Mouse (Mus musculus): ENCODE results near the gene Ltbp4. TPM values are rescaled to one million over a fixed set of nuclear protein-coding genes. Genes with fewer than 3 reads are reported as not detected.

Ltbp4 gene
- polyA plus RNA-seq, 1 experiment = 54.5 TPM

DNA sequence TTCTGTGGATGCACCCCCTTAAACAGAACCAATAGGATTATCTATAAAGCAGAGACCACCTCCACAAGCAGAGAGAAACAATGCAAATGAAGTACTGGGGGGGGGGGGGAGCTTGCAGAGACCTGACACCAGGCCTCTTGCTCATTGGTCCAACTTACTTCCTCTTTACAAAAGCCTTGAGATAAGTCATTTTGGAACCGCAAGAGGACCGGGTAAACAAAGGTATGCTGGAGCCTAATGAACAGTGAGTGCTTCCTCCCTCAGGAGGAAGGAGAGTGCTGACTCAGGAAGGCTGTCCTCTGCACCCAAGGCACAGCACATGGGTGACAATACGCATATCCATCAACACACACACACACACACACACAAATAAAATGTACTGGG lies 20.1 kb upstream of the Ltbp4 start:
- TF ChIP-seq POLR2A (IDR thresholded peaks at IDR 0.05; ENCODE audit: extremely low read depth, insufficient read depth, low read length) = no peak
- TF ChIP-seq CTCF (IDR thresholded peaks at IDR 0.05; ENCODE audit: extremely low read depth, insufficient read depth, low read length) = no peak
- peaks cover 2% of the 10 kb centered on the region; the same call in 1 of the 2 replicates for H3K4me1 ChIP-seq (ENCODE audit: control insufficient read depth, insufficient read depth, low read length)
- H3K27ac ChIP-seq (ENCODE audit: insufficient read depth, low read length) = no peak overlapping the region
- no peak overlapping the region for H3K4me3 ChIP-seq (ENCODE audit: insufficient read depth, low read length)

DNA sequence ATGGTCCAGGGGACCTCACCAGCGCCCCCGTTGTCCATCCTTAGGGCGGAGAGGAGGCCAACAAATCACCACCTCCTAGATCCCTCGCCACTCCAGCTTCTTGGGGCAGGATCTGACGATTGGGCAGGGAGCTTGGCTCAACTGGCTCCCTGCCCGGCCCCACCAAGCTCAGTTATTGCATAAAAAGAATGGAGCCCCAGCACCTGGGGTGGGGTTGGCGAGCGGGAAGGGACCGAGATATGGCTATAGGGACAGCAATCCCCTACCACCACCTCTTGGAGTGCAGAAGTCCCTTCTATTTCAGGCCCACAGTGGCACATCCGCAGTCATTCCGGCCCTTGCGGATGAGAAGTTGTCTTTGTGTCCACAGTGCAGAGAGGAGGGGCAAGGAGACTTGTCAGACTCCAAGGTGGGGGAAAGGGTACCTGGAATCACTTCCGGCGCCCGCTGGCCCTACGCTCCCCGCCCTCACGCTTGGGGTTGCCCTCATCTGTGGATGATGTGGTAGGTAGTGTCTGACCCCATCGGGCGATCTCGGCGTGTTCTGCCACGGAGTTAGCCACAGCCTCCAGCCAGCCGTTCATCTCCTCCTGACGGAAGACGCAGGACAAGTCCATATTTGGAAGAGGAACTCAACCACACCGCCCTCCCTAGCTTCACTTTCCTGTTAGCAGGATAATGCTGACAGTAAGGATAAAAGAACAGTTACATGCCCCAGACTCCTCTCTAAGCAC lies 19.5 kb upstream of the Ltbp4 start, which contains the start of gene Gm20479:
Gene Gm20479, minus strand, starts transcription at position 559 of the 734 bp plus-strand sequence.
- no peak within 1 kb of the TSS for H3K27ac ChIP-seq (ENCODE audit: insufficient read depth, low read length)
- peaks cover 2% of the 10 kb centered on the region; the same call in 1 of the 2 replicates for H3K4me1 ChIP-seq (ENCODE audit: control insufficient read depth, insufficient read depth, low read length)
- peak within 1 kb of the TSS; percentile 56; the same call in 1 of the 2 replicates for H3K4me3 ChIP-seq (ENCODE audit: insufficient read depth, low read length)
- no peak for TF ChIP-seq CTCF (IDR thresholded peaks at IDR 0.05; ENCODE audit: extremely low read depth, insufficient read depth, low read length)
- no peak for TF ChIP-seq POLR2A (IDR thresholded peaks at IDR 0.05; ENCODE audit: extremely low read depth, insufficient read depth, low read length)

DNA sequence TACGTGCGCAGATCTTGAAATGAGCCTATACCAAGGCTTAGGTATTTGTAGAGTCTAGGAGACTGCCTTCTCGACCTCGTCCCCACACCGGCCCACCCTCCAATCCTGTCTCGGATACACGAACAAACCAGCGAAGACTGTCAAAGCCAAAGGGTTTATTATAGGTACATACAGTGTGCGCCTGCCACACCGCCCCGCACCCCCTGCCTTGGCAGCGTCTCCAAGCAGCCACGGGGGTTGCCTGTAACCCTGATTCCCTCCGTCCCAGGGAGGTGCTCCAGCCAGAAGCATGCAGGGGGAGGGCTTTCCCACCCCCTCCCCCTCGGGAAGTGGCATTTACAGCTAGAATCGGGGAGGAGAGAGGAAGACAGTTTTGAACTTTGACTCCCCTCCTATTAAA lies 18.8 kb upstream of the Ltbp4 start:
- Histone ChIP-seq H3K4me1 (ENCODE audit: control insufficient read depth, insufficient read depth, low read length) (peaks cover 2% of the 10 kb centered on the region; the same call in 1 of the 2 replicates), H3K4me3 (ENCODE audit: insufficient read depth, low read length) (peak overlapping the region; percentile 56), H3K27ac (ENCODE audit: insufficient read depth, low read length) (no peak overlapping the region)
- TF ChIP-seq POLR2A (IDR thresholded peaks at IDR 0.05; ENCODE audit: extremely low read depth, insufficient read depth, low read length) (no peak), CTCF (IDR thresholded peaks at IDR 0.05; ENCODE audit: extremely low read depth, insufficient read depth, low read length) (no peak)

DNA sequence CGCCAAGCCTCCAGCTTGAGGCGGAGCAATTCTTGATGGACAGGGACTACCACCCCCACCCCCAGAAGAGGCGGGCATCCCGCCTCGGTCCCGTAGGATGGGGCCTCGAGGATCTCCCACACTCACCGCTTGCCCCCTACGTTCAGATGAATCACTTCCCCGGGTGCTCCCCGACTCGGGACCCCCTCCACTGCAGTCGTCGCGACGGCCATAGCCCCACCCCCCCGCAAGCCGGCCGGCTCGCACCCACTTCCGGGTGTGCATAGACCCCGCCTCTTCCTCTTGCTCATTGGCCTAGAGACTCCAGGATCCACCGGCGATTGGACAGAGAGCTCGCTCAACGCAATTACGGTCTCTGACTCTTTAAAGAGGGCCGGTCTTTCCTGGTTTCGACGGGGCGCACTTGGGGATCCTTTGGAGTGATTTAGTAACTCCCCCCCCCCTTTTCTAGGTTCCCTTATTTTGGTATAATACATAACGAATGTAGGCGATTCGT lies 18.3 kb upstream of the Ltbp4 start, which contains the start of gene Shkbp1:
Gene Shkbp1, minus strand, starts transcription at position 275 of the 496 bp plus-strand sequence.
- TF ChIP-seq CTCF (IDR thresholded peaks at IDR 0.05; ENCODE audit: extremely low read depth, insufficient read depth, low read length) (no peak), POLR2A (IDR thresholded peaks at IDR 0.05; ENCODE audit: extremely low read depth, insufficient read depth, low read length) (0 out of 2 replicates have a peak, but pooled peaks have one; percentile 7)
- Histone ChIP-seq H3K4me1 (ENCODE audit: control insufficient read depth, insufficient read depth, low read length) (no peaks in the 10 kb centered on the region), H3K27ac (ENCODE audit: insufficient read depth, low read length) (no peak within 1 kb of the TSS), H3K4me3 (ENCODE audit: insufficient read depth, low read length) (peak within 1 kb of the TSS; percentile 56)

DNA sequence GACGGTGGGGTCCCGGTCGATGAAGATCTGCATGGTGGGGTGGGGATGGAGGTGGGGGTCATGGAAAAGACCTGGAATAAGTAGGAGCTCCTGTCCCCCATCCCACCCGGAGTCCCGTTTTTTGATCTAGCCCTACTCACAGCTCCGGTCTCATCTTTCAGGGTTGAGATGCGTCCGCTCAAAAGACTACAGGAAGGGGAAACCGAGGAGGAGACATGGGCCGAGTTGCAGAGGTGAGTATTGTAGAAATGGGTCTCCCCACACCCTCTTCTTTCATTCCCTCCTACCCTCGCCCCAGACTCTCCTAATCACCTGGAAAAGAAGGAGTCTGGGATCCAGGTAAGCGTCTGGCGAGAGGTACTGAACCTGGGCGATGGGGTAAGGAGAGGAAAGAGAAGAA lies 17.8 kb upstream of the Ltbp4 start:
- no peak for TF ChIP-seq POLR2A (IDR thresholded peaks at IDR 0.05; ENCODE audit: extremely low read depth, insufficient read depth, low read length)
- TF ChIP-seq CTCF (IDR thresholded peaks at IDR 0.05; ENCODE audit: extremely low read depth, insufficient read depth, low read length) = no peak
- Histone ChIP-seq H3K4me1 (ENCODE audit: control insufficient read depth, insufficient read depth, low read length) (no peaks in the 10 kb centered on the region), H3K27ac (ENCODE audit: insufficient read depth, low read length) (no peak overlapping the region), H3K4me3 (ENCODE audit: insufficient read depth, low read length) (peak overlapping the region; percentile 56)

DNA sequence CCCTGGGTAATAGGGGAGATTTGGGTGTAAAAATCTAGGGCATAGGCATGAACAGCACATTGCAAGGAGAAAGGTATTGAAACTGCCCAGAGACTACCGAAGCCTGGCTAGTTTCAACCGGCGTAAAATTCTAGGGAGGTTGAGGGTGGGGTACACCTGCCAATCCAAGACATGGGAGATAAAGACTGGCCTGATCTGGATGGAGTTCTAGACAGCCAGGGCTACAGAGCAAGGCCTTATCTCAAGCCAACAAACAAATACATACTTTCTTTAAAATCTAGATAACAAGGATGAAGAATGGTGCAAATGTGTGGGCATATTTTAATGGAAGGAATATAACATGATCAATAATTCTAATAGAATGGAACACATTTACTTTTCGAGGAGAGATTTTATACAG lies 17.3 kb upstream of the Ltbp4 start:
- TF ChIP-seq CTCF (IDR thresholded peaks at IDR 0.05; ENCODE audit: extremely low read depth, insufficient read depth, low read length) = no peak
- TF ChIP-seq POLR2A (IDR thresholded peaks at IDR 0.05; ENCODE audit: extremely low read depth, insufficient read depth, low read length) = no peak
- Histone ChIP-seq H3K27ac (ENCODE audit: insufficient read depth, low read length) (no peak overlapping the region), H3K4me3 (ENCODE audit: insufficient read depth, low read length) (no peak overlapping the region; the same call in 1 of the 2 replicates), H3K4me1 (ENCODE audit: control insufficient read depth, insufficient read depth, low read length) (no peaks in the 10 kb centered on the region)

DNA sequence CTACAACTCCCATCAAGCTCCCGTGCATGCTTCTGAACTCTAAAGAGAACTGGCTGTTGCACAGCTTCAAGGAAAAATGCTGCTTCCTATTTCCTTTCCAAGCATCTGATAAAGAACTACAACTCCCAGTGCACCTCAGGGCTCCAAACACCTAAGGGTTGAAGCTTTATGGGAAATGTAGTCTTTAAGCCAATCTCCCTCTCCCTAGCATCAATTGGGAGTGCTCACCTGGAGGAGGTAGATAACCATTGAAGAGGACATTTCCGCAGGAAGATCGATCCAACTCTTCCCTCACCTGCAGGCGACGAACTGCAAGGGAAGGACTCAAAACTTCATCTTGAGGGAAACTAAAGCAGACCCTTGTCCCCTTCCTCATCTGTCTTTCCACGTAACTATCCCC lies 16.7 kb upstream of the Ltbp4 start:
- Histone ChIP-seq H3K4me3 (ENCODE audit: insufficient read depth, low read length) (no peak overlapping the region), H3K27ac (ENCODE audit: insufficient read depth, low read length) (no peak overlapping the region), H3K4me1 (ENCODE audit: control insufficient read depth, insufficient read depth, low read length) (no peaks in the 10 kb centered on the region)
- no peak for TF ChIP-seq CTCF (IDR thresholded peaks at IDR 0.05; ENCODE audit: extremely low read depth, insufficient read depth, low read length)
- no peak for TF ChIP-seq POLR2A (IDR thresholded peaks at IDR 0.05; ENCODE audit: extremely low read depth, insufficient read depth, low read length)

DNA sequence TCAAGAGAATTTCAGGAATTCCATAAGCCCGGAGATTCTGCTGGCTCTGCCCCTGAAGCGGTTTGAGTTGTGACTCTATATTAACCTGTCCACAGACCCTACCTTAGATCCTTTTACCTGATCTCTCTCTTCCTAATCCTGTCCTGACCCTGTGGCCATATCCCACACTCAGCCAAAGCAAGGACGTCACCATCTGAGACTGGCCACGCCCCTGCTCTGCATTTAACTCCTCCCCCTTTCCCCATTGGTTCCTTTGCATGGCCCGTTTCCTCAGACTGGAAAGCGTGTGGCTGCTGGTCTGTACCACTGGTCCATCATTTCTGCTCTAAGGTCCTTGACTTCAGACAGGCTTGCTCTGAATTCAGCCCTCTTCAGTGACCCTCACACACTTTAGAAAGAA lies 8.0 kb upstream of the Ltbp4 start:
- Histone ChIP-seq H3K4me1 (ENCODE audit: control insufficient read depth, insufficient read depth, low read length) (no peaks in the 10 kb centered on the region), H3K4me3 (ENCODE audit: insufficient read depth, low read length) (no peak overlapping the region), H3K27ac (ENCODE audit: insufficient read depth, low read length) (no peak overlapping the region)
- TF ChIP-seq POLR2A (IDR thresholded peaks at IDR 0.05; ENCODE audit: extremely low read depth, insufficient read depth, low read length) = no peak
- no peak for TF ChIP-seq CTCF (IDR thresholded peaks at IDR 0.05; ENCODE audit: extremely low read depth, insufficient read depth, low read length)

DNA sequence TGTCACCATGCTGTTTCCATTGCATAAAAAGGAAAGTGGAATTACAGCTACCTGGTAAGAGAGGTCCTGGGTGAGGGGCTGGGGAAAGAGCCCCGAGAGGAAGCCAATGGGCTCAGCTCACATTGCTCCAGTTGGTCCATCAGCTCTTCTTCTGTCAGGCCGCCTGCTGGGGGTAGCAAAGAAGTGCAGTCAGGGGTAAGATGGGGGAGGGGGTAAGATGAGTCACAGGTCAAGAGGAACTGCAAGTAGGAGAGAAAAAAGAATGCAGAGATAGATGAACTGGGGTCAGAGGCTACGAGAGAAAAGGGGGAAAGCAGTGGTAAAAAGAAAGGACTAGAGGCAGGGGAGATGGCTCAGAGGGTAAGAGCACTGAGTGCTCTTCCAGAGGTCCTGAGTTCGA lies 5.1 kb upstream of the Ltbp4 start:
- TF ChIP-seq POLR2A (IDR thresholded peaks at IDR 0.05; ENCODE audit: extremely low read depth, insufficient read depth, low read length) = no peak
- TF ChIP-seq CTCF (IDR thresholded peaks at IDR 0.05; ENCODE audit: extremely low read depth, insufficient read depth, low read length) = no peak
- Histone ChIP-seq H3K27ac (ENCODE audit: insufficient read depth, low read length) (no peak overlapping the region), H3K4me3 (ENCODE audit: insufficient read depth, low read length) (no peak overlapping the region), H3K4me1 (ENCODE audit: control insufficient read depth, insufficient read depth, low read length) (peaks cover 2% of the 10 kb centered on the region; the same call in 1 of the 2 replicates)

DNA sequence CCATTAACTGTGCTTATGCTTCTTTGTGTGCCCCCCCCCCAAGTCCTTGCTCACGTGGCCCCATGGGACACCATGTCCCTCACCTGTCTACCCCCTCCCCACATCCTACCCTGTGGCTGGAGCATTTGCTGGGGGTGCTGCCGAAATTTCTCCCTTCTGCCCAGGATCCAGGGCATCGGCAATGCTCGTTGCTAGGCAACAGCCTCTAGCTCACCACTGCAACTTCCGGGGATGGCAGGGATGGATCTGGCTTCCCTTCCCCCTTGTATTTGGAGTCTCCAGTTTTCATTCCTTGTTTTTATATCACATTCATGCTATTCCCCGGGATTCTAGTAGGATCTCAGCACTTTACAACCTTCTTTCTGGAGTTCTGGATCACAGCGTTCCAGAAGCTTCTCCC lies 2.0 kb upstream of the Ltbp4 start:
- Histone ChIP-seq H3K27ac (ENCODE audit: insufficient read depth, low read length) (peak overlapping the region; percentile 68), H3K4me1 (ENCODE audit: control insufficient read depth, insufficient read depth, low read length) (peaks cover 2% of the 10 kb centered on the region; the same call in 1 of the 2 replicates), H3K4me3 (ENCODE audit: insufficient read depth, low read length) (peak overlapping the region; percentile 24)
- TF ChIP-seq POLR2A (IDR thresholded peaks at IDR 0.05; ENCODE audit: extremely low read depth, insufficient read depth, low read length) = peak; percentile 46; the same call in 1 of the 2 replicates
- TF ChIP-seq CTCF (IDR thresholded peaks at IDR 0.05; ENCODE audit: extremely low read depth, insufficient read depth, low read length) = no peak
